Mouse (Mus musculus) erythroid progenitor cell, adult 5-6 weeks (primary cell): Measurements from ENCODE around the gene Ccdc162. TPM values are rescaled to one million over a fixed set of nuclear protein-coding genes. Genes with fewer than 3 reads are reported as not detected.
A peak's percentile ranks its signal among the peaks of the same experiment; 100 is the strongest.
"Not testable (repeated sequence)": the region's sequence is repeated elsewhere in the genome, so short reads cannot be mapped to it uniquely, and the experiment has no call there.

Experiments
- ATAC-seq: replicated peaks from 2 replicates; pipeline ENCODE4 v1.8.0; 2016; ENCODE audit warnings: moderate number of reproducible peaks, mild to moderate bottlenecking, moderate TSS enrichment, inconsistent platforms; ENCODE audit not compliant: poor library complexity, low FRiP score, severe bottlenecking
- total RNA-seq, 2 experiments: library from RNA; stranded (forward) in 1 of 2; stranded (reverse) in 1 of 2; fragments of 150-400 nt in 1 of 2; fragments of 186-747, 209-891 nt in 1 of 2; gene quantifications; 2 replicates each; pipeline versions ENCODE4 v1.2.3 to v1.2.4; 2015 to 2017; ENCODE audit warnings: low replicate concordance in 2 of 2

Gene Ccdc162
- total RNA-seq, 2 experiments from 2014 or later, result not detected

DNA sequence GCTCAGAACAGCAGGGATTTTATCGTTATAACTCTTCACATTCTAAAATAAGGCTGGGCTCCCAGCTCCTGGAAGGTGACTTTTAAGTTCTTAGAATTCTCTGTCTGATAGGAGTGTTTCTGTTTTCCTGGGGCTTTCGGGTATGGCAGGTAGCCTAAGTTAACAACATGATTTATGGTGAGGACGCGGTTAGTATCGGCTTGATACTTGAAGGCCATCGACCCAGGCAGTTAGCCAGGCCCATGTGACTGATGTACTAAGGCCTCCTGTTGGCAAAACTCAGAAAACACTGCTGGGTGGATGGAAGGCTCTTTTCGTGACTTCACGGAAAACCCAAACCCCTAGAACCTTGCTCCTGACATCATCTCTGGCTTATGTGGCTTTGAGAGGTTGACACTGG lies 7.1 kb downstream of the Ccdc162 start:
- no peak for ATAC-seq

- no peak for ATAC-seq
These were observed 16.8 kb downstream of the Ccdc162 start for GRCm38 (mm10) chr10:41699669-41700068.

GRCm38 (mm10) chr10:41697040-41697439 lies 19.4 kb downstream of the Ccdc162 start:
- ATAC-seq, result no peak

GRCm38 (mm10) chr10:41690978-41691377 lies 25.5 kb downstream of the Ccdc162 start:
- ATAC-seq, result no peak

DNA sequence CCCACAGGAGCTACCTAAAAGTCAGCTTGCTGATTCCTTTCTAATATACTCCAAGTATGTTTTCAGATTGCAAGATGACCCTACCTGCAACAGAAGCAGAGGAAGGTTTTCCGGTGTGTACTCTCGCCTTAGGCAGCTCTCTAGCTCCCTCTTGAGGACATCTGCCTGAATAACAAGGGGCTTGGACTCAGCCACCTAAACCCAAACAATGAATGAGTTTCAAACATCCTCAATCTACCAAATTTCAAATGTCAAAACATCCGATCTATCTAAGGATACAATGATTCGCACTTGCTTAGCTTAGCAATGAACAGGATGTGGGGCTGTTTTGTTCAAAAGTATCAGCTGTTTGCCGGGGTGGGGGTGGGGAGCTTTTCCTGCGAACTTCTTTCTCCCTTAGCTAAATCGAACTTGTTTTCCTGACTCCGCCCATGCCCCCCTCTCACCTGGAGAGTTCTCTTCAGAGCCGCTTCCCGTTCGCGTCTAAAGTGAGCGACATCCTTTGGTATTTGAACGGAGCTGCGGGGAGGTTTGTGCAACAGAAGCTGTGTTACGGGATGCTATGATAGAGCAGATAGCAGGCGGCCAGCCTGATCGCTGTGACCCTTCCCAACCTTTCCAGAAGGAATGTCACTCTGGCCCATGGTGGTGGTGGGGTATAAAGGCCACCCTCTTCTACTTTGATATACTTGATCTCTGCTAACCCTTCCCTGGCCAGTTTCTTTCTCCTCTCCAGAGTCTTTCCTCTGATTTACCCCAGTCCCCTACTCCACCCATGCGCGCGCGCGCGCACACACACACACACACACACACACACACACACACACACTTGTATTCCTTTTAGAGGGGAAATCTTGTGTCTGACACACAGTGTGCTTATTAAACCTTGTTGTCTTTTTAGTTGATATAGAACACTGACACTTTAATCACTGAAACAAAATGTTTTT lies 26.2 kb downstream of the Ccdc162 start:
- no peak for ATAC-seq

GRCm38 (mm10) chr10:41684548-41684996 lies 31.9 kb downstream of the Ccdc162 start:
- ATAC-seq, result no peak

DNA sequence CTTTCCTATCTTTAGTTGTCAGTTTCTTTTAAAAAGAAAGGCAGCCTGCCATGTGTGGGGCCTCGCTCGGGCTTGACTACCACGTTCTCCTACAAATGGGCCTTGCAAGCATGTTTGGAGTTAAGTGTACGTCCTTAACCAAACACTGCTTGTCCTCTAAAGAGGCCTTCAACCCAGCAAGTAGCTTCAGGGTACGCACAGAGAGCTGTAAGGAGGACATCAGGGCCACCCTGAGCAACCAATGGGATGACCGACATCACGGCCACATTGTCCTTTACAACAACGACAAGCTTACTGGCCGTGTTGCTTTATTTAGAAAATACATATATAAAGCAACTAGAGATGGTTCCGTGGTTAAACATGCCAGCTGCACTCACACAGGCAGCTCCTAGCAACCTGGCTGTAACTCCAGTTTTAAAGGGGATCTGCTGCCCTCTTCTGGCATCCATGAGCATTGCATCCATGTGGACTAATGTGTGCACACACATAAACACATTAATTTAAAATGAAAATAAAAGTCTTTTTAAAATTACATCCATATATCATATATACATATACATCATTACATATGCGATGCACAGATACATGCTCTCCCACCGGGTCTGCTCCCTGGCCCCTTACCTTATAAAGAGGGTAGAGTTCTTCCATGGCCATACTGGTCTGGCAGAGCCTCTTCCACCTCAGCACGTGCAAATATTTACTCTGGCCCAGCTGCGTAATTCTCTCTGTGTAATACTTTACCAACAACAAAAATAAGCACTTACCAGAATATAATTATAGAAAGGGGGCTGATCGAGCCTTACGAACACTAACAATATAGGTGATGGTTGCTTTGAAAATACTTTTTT lies 33.7 kb downstream of the Ccdc162 start:
- peak; percentile 69 for ATAC-seq

- no peak for ATAC-seq
These were observed 37.6 kb downstream of the Ccdc162 start for GRCm38 (mm10) chr10:41678746-41679360.

DNA sequence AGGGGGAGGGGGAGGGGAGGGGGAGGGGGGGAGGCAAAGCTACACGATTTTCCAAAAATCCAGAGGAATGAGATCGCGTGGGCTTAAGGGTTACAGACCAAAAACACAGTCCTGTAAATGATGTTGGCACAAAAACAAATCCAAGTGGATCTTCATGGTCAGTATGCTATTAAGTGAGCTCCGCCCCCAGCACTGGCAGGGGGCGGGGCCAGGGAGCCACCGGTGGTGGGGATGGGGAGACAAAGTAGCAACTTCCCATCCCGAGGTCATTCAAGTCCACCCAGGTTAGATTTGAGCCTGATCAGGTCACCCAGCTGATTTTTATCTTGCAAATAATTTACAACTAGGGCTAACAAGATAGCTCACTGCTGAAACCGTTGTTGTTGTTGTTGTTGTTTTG lies 39.0 kb downstream of the Ccdc162 start:
- no peak for ATAC-seq

GRCm38 (mm10) chr10:41676661-41677061 lies 39.8 kb downstream of the Ccdc162 start:
- ATAC-seq, result no peak

- ATAC-seq, result no peak
These were observed 40.4 kb downstream of the Ccdc162 start for GRCm38 (mm10) chr10:41675842-41676571.

GRCm38 (mm10) chr10:41675243-41675642 lies 41.2 kb downstream of the Ccdc162 start:
- no peak for ATAC-seq

DNA sequence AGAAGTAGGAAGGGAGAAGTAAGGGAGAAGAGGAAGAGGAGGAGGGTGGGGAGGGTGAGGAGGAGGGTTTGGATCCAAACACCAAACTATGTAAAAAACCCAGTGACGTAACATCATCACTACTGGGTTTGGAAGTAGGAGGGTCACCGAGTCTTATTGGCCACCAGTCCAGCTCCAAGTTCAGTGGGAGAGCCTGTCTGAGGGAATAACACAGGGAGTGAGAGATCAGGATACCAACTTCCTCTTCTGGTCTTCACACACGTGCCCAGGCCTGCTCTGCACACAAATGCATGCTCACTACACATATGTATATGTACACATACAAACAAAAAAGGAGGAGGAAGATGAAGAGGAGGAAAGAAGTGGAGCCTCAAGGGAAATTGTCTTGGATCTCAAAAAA lies 42.1 kb downstream of the Ccdc162 start:
- no peak for ATAC-seq

DNA sequence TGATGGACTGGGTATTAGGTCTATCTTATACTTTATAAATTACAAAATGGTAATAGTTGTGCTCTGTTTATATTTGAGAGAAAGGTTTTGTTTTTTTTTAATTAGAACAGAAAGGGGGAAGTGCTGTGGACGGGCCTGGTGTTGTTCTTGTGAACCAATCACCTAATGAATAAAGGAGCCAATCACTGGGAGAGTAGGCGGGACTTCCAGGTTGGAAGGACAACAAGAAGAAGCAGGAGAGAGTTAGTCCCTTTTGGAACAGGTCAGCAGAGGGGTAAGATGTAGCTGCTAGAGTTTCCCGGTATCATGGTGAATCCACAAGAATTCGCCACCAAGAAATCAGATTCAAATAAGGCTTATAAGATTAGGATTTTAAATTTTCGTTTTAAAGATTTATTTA lies 46.2 kb downstream of the Ccdc162 start:
- no peak for ATAC-seq

DNA sequence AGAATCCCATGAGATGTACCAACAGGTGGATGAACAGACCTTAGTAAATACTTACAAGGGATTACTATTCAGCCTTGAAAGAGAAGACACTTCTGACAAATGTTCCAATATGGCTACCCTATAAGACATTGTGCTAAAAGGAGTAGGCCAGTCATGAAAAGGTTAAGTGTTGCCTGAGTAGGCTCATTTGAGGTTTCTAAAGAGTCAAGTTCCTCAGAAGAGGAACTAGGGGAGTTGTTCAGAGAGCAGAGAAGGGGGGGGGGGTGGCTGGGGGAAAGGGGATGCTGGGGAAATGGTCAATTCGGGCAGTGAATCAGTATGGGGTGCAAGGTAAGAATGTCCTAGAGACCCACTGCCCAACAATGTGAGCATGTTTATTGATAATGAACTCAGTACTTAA lies 50.9 kb downstream of the Ccdc162 start:
- ATAC-seq, result no peak

DNA sequence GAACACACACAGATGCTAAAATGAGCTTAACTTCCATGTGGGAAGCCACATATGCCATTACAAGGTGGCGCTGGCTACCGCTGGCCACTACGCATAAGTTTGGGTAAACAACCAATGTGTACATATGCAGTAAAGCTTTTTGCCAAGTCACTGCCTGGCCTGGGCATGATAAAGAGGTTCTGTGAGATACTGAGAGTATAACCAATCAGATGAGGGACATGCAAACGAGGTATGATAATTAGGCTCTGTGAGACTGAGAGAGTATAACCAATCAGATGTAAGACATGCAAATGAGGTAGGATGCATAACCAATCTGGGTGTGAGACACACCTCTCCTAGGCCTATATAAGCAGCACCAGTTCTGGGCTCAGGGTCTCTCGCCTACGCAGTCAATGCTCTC lies 56.8 kb downstream of the Ccdc162 start:
- not testable (repeated sequence) for ATAC-seq

GRCm38 (mm10) chr10:41655684-41656083 lies 60.8 kb downstream of the Ccdc162 start:
- not testable (repeated sequence) for ATAC-seq

- no peak for ATAC-seq
These were observed 63.4 kb downstream of the Ccdc162 start for GRCm38 (mm10) chr10:41652988-41653387.

- ATAC-seq, result no peak
These were observed 64.2 kb downstream of the Ccdc162 start for GRCm38 (mm10) chr10:41652094-41652775.
